Mouse (Mus musculus) urinary bladder, postnatal 10 days (tissue): ENCODE data around the gene E330009J07Rik.

Experiments
- DNase-seq: peaks from one replicate; pipeline ENCODE4 v3.0.0; 2022; ENCODE audit warnings: low spot score

The E330009J07Rik gene

GRCm38 (mm10) chr6:40429521-40429931 lies 6.4 kb downstream of the E330009J07Rik start:
- DNase-seq: no peak

GRCm38 (mm10) chr6:40428696-40429095 lies 7.2 kb downstream of the E330009J07Rik start:
- DNase-seq: no peak

GRCm38 (mm10) chr6:40427441-40427840 lies 8.5 kb downstream of the E330009J07Rik start:
- no peak for DNase-seq

GRCm38 (mm10) chr6:40423774-40424173 lies 12.2 kb downstream of the E330009J07Rik start:
- no peak for DNase-seq

- DNase-seq: no peak
These were observed 12.9 kb downstream of the E330009J07Rik start for GRCm38 (mm10) chr6:40423013-40423412.

GRCm38 (mm10) chr6:40421099-40421498 lies 14.8 kb downstream of the E330009J07Rik start:
- DNase-seq: no peak

- DNase-seq: no peak
These were observed 17.5 kb downstream of the E330009J07Rik start for GRCm38 (mm10) chr6:40418386-40418785.

GRCm38 (mm10) chr6:40415799-40416198 lies 20.1 kb downstream of the E330009J07Rik start:
- no peak for DNase-seq

GRCm38 (mm10) chr6:40413565-40413964 lies 22.4 kb downstream of the E330009J07Rik start:
- DNase-seq: no peak

GRCm38 (mm10) chr6:40413046-40413445 lies 22.9 kb downstream of the E330009J07Rik start:
- no peak for DNase-seq

GRCm38 (mm10) chr6:40411085-40411484 lies 24.9 kb downstream of the E330009J07Rik start:
- no peak for DNase-seq

GRCm38 (mm10) chr6:40403640-40404285 lies 32.2 kb downstream of the E330009J07Rik start:
- DNase-seq: no peak

- DNase-seq: no peak
These were observed 33.9 kb downstream of the E330009J07Rik start for GRCm38 (mm10) chr6:40402031-40402430.

- DNase-seq: no peak
These were observed 42.7 kb downstream of the E330009J07Rik start for GRCm38 (mm10) chr6:40393213-40393612.

GRCm38 (mm10) chr6:40390975-40391374 lies 45.0 kb downstream of the E330009J07Rik start:
- DNase-seq: no peak

GRCm38 (mm10) chr6:40388660-40389059 lies 47.3 kb downstream of the E330009J07Rik start:
- no peak for DNase-seq

GRCm38 (mm10) chr6:40385682-40386081 lies 50.3 kb downstream of the E330009J07Rik start:
- no peak for DNase-seq

GRCm38 (mm10) chr6:40381908-40382307 lies 54.0 kb downstream of the E330009J07Rik start:
- DNase-seq: no peak

GRCm38 (mm10) chr6:40380181-40380580 lies 55.8 kb downstream of the E330009J07Rik start:
- DNase-seq: no peak

GRCm38 (mm10) chr6:40371031-40371430 lies 64.9 kb downstream of the E330009J07Rik start:
- DNase-seq: no peak

- no peak for DNase-seq
These were observed 82.6 kb downstream of the E330009J07Rik start for GRCm38 (mm10) chr6:40353360-40353759.
